Mouse (Mus musculus) embryonic fibroblast, embryonic 13.5 days (primary cell): ENCODE measurements around the gene Scn4a. TPM values are rescaled to one million over a fixed set of nuclear protein-coding genes. Genes with fewer than 3 reads are reported as not detected.

ENCODE experiments used
- H3K27ac ChIP-seq: 2 replicates; pipeline ENCODE4 v1.5.1; 2012; ENCODE audit warnings: low read length, control low read depth, inconsistent platforms; ENCODE audit not compliant: insufficient read depth
- H3K4me1 ChIP-seq: 2 replicates; pipeline ENCODE4 v1.6.1; 2011; ENCODE audit warnings: low read length; ENCODE audit not compliant: control insufficient read depth, insufficient read depth
- H3K4me3 ChIP-seq: 2 replicates; pipeline ENCODE4 v1.5.1; 2011; ENCODE audit warnings: mild to moderate bottlenecking, control low read depth, low read length; ENCODE audit not compliant: insufficient read depth
- CTCF ChIP-seq: IDR thresholded peaks from 2 replicates; pipeline ENCODE4 v1.5.1; 2011; ENCODE audit warnings: mild to moderate bottlenecking, control low read depth, low read length, moderate library complexity, borderline replicate concordance; ENCODE audit not compliant: insufficient read depth
- POLR2A ChIP-seq: IDR thresholded peaks from 2 replicates; pipeline ENCODE4 v1.6.1; 2011; ENCODE audit warnings: low read depth, mild to moderate bottlenecking, control low read depth, low read length, moderate library complexity
- polyA plus RNA-seq: library from polyadenylated mRNA; stranded (reverse); fragments of >200 nt; gene quantifications from 2 replicates; pipeline ENCODE4 v1.2.4, GENCODE M21; 2011; ENCODE audit warnings: low read depth; ENCODE audit not compliant: missing spikeins, insufficient read length

The Scn4a gene
- polyA plus RNA-seq, 1 experiment, result not detected

GRCm38 (mm10) chr11:106338870-106339269, 14.2 kb downstream of the Scn4a start:
- Histone ChIP-seq H3K4me3 (no peak overlapping the region), H3K27ac (no peak overlapping the region), H3K4me1 (no peaks in the 10 kb centered on the region)
- no peak for TF ChIP-seq POLR2A
- no peak for TF ChIP-seq CTCF

DNA sequence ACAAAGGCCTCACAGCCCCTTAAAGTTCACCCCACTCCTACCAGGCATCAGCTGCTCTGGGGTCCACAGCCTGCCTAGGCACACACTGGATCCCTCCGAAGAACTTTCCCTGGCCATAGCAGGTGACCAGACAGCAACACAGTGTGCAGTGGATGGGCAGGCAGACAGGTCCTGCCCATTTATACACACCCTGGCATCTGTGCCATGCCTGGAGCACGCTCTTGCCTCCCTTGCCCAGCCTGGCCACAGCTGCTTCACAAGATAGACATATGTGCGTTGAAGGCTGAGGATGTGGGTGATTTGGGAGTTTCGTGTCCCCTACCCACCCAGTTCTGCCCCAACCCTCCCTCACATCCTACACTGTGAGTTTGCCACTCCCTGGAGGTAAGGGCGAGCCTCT, 15.1 kb downstream of the Scn4a start:
- H3K4me1 ChIP-seq, result no peaks in the 10 kb centered on the region
- no peak overlapping the region for H3K27ac ChIP-seq
- no peak overlapping the region for H3K4me3 ChIP-seq
- no peak for TF ChIP-seq POLR2A
- no peak for TF ChIP-seq CTCF

DNA sequence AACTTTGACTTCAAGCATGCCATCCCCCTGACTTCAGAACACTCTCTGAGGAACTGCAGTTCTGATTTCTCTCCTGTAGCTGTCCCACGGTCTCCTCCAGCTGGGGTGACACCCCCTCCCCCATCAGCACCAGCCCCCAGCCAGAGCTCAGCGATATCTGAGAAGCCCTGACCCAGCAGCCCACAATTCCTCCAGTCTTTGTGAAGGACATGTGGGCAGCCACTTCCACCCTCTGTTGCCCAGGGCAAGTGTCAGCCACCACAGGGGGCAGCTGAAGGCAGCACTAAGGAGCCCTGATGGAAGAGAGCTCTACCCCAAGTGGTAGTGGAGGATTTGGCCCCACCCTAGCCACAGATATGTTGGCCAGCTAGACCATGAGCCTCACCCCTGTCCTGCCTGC, 19.0 kb downstream of the Scn4a start:
- H3K27ac ChIP-seq, result no peak overlapping the region
- no peak overlapping the region for H3K4me3 ChIP-seq
- no peaks in the 10 kb centered on the region for H3K4me1 ChIP-seq
- TF ChIP-seq CTCF (no peak), POLR2A (no peak)

DNA sequence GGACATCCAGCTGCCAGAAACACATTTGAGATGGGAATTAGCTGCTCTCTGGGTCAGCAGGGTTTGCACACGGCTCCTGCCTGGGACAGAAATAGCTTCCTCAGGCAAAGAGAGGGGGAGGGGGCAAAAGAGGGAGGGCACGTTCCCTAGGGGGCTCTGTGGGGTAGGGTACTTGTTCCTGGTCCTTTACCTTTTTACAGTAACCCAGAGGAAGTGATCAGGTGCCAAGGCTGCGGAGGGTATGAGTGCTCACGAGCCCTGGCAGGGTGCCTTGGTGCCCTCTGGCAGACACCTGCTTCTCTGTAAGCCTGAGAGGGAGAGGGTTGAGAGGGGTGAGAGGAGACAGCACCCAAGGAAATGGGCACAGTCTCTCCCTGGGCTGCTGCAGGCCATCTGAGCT, 20.6 kb downstream of the Scn4a start:
- TF ChIP-seq POLR2A, result no peak
- TF ChIP-seq CTCF, result no peak
- H3K4me3 ChIP-seq, result no peak overlapping the region
- H3K27ac ChIP-seq, result no peak overlapping the region
- H3K4me1 ChIP-seq, result no peaks in the 10 kb centered on the region

- Histone ChIP-seq H3K27ac (no peak overlapping the region), H3K4me1 (no peaks in the 10 kb centered on the region), H3K4me3 (no peak overlapping the region)
- TF ChIP-seq POLR2A, result no peak
- no peak for TF ChIP-seq CTCF
Observed at GRCm38 (mm10) chr11:106329682-106330081, 23.4 kb downstream of the Scn4a start.

- no peak overlapping the region for H3K4me3 ChIP-seq
- H3K27ac ChIP-seq, result no peak overlapping the region
- H3K4me1 ChIP-seq, result no peaks in the 10 kb centered on the region
- TF ChIP-seq CTCF, result no peak
- TF ChIP-seq POLR2A, result no peak
Observed at GRCm38 (mm10) chr11:106329128-106329527, 24.0 kb downstream of the Scn4a start.

- Histone ChIP-seq H3K4me3 (no peak overlapping the region), H3K27ac (no peak overlapping the region), H3K4me1 (no peaks in the 10 kb centered on the region)
- no peak for TF ChIP-seq POLR2A
- TF ChIP-seq CTCF, result no peak
Observed at GRCm38 (mm10) chr11:106328521-106328920, 24.6 kb downstream of the Scn4a start.

GRCm38 (mm10) chr11:106326475-106326874, 26.6 kb downstream of the Scn4a start:
- TF ChIP-seq POLR2A, result no peak
- no peak for TF ChIP-seq CTCF
- H3K27ac ChIP-seq, result no peak overlapping the region
- no peak overlapping the region for H3K4me3 ChIP-seq
- H3K4me1 ChIP-seq, result no peaks in the 10 kb centered on the region

DNA sequence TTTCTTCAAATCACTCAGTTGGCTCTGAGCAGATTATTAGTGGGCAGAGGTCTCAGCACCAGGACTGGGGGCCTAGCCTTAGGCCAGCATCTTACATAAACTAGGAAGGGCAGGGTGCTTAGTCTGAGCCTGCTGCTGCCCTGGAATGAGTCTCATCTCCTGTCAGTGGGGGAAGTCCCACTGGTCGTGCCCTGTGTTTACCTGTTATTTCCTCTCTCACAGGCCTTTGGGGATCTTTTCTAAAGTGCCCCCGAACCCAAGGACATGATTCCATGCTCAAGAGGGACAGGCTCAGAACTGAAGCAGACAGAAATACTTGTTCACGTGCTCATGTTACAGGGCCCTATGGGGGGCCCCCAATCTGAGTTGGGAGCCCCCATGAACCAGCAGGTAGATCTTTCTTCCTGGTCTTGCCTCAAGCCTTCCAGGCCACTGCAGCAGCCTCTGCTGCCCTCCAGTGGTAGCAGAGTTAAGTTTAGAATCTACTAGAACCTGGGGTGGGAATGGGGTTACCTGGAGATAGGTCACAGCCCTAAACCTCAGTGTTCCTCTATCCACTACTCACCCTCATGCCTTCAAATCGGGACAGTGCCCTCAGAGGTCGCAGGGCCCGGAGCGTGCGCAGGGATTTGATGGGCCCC, 27.4 kb downstream of the Scn4a start:
- Histone ChIP-seq H3K4me3 (no peak overlapping the region), H3K27ac (no peak overlapping the region), H3K4me1 (no peaks in the 10 kb centered on the region)
- TF ChIP-seq CTCF, result peak; percentile 68
- TF ChIP-seq POLR2A, result no peak

DNA sequence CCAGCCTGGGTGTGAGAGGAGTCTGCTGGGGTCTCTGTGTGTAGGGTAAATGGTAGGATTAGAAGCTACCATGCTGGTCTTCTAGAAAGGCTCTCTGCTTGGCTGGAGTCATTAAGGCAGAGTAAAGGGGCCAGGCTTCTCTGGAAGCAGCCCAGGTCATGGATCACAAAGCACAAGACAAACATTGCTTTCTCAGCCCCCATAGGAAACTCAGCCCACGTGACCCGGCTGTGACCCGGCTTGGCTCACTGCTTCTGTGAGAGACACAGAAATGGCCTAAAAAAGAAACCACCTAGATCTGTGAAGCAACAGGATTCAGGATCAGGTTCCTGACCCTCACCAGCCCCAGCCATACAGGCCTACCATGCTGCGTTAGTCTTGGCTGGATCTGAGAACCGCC, 28.2 kb downstream of the Scn4a start:
- Histone ChIP-seq H3K27ac (no peak overlapping the region), H3K4me1 (no peaks in the 10 kb centered on the region), H3K4me3 (no peak overlapping the region)
- no peak for TF ChIP-seq CTCF
- TF ChIP-seq POLR2A, result no peak
